Mouse (Mus musculus): ENCODE measurements at regions not wholly inside any gene's neighbourhood (a gene's known extent, or its start where the extent isn't known, plus 50 kb on each side); places are given as distances from the start of the nearest gene placed in this dataset.

DNA sequence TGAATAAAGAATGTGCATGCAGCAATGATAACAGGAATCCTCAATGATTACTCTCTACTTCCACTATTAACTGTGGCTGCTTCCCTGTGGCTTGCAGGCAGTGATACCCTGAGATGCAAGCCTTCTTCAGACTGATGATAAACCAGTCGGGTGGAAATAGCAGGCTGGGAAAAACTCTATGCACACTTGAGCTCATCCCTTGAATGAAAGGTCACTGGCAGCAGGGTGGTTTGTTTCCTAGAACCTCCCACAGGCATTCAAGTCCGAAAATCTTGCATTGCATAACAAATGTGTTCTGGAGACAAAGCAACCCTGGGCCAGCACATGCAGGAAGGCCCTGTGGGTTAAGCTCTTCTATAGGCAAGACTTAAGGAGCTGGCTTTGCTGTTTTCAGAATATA, 253.3 kb downstream of the Gm10283 start:
- Histone ChIP-seq H3K36me3 (ENCODE audit: control insufficient read depth, insufficient read depth, low read length) (no peaks in the 10 kb centered on the region), H3K4me3 (ENCODE audit: low read length) (no peak overlapping the region), H3K9me3 (ENCODE audit: control insufficient read depth, low read length) (no peaks in the 10 kb centered on the region), H3K27ac (ENCODE audit: low read depth, low read length) (no peak overlapping the region), H3K27me3 (replicated peaks; ENCODE audit: control insufficient read depth, insufficient read depth, low read length) (no peaks in the 10 kb centered on the region), H3K9ac (ENCODE audit: low read depth, low read length) (no peak overlapping the region), H3K4me2 (ENCODE audit: low read length) (no peak overlapping the region), H3K4me1 (ENCODE audit: control insufficient read depth, insufficient read depth, low read depth, low read length) (no peaks in the 10 kb centered on the region)
- 13% methylated on average over 2 of the region's 2 CpGs for WGBS
- no peak for ATAC-seq

DNA sequence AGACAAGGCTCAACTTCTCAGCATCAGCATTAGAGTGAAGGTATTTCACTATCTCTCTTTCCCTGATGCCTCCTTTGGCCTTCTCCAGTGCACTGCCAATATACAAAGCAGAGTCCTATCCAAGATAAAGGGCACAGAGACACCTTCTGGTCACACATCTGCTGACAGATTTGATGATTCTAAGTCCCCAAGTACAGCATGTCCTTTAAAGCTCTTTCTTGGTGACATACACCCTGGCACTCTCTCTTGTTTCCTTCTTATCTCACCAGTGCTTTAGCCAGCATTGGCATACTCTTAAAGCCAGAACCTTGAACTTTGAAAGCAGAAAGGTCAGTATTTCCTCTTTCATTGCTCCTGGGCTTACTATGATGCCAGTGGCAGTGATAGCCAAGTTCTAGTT, 255.4 kb downstream of the Gm10283 start:
- H3K9ac ChIP-seq (ENCODE audit: low read depth, low read length), result no peak overlapping the region
- no peak overlapping the region for H3K27ac ChIP-seq (ENCODE audit: low read depth, low read length)
- H3K4me1 ChIP-seq (ENCODE audit: control insufficient read depth, insufficient read depth, low read depth, low read length), result no peaks in the 10 kb centered on the region
- no peaks in the 10 kb centered on the region for H3K36me3 ChIP-seq (ENCODE audit: control insufficient read depth, insufficient read depth, low read length)
- no peak for ATAC-seq
- no peak overlapping the region for H3K4me3 ChIP-seq (ENCODE audit: low read length)
- no peaks in the 10 kb centered on the region for H3K9me3 ChIP-seq (ENCODE audit: control insufficient read depth, low read length)
- H3K4me2 ChIP-seq (ENCODE audit: low read length), result no peak overlapping the region
- H3K27me3 ChIP-seq (replicated peaks; ENCODE audit: control insufficient read depth, insufficient read depth, low read length), result no peaks in the 10 kb centered on the region

DNA sequence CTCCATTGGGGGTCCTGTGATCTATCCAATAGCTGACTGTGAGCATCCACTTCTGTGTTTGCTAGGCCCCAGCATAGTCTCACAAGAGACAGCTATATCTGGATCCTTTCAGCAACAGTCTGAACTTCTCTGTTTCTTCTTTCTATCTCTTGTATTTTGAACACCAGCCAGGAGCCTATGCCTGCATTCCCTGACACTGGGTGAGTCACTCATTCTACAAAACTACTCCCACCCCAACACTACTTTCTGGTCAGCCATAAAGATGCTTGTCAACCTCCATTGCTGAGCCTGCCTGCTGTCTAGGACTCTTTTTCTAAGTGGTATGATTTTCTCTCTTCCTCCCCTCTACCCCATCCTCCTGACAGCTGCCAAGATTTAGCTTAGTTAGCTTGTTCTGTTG, 261.6 kb downstream of the Gm10283 start:
- H3K9ac ChIP-seq (ENCODE audit: low read depth, low read length), result no peak overlapping the region

DNA sequence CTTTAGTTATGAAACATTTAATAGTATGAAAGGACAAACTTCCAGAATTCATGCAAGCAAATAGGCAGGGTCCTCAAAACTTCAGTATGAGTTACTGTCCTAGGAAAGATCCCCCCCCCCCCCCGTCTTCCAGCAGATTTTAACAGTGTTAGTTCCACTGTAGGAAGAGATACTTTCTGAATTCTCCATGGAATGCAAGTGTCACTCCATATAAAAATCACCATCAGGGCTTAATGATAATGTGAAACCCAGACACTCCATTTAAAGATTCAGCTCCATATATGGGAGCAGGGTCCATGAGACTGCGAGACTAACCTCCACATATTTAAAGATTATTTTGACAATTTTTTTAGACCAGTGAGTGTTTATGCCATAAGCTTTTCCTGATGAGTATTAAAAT, 282.1 kb downstream of the Gm10283 start:
- Histone ChIP-seq H3K27ac (ENCODE audit: low read depth, low read length) (no peak overlapping the region), H3K27me3 (replicated peaks; ENCODE audit: control insufficient read depth, insufficient read depth, low read length) (no peaks in the 10 kb centered on the region), H3K4me1 (ENCODE audit: control insufficient read depth, insufficient read depth, low read depth, low read length) (no peaks in the 10 kb centered on the region), H3K4me3 (ENCODE audit: low read length) (no peak overlapping the region), H3K9me3 (ENCODE audit: control insufficient read depth, low read length) (no peaks in the 10 kb centered on the region), H3K4me2 (ENCODE audit: low read length) (no peak overlapping the region), H3K36me3 (ENCODE audit: control insufficient read depth, insufficient read depth, low read length) (no peaks in the 10 kb centered on the region), H3K9ac (ENCODE audit: low read depth, low read length) (no peak overlapping the region)
- ATAC-seq, result no peak
- 77% methylated on average over 2 of the region's 2 CpGs for WGBS

More for the DNA sequence above, 261.6 kb downstream of the Gm10283 start:
- H3K9me3 ChIP-seq (ENCODE audit: control insufficient read depth, low read length), result no peaks in the 10 kb centered on the region
- H3K4me3 ChIP-seq (ENCODE audit: low read length), result no peak overlapping the region
- H3K27ac ChIP-seq (ENCODE audit: low read depth, low read length), result no peak overlapping the region
- no peaks in the 10 kb centered on the region for H3K36me3 ChIP-seq (ENCODE audit: control insufficient read depth, insufficient read depth, low read length)
- no peaks in the 10 kb centered on the region for H3K27me3 ChIP-seq (replicated peaks; ENCODE audit: control insufficient read depth, insufficient read depth, low read length)
- H3K4me2 ChIP-seq (ENCODE audit: low read length), result no peak overlapping the region
- no peak for ATAC-seq
- H3K4me1 ChIP-seq (ENCODE audit: control insufficient read depth, insufficient read depth, low read depth, low read length), result no peaks in the 10 kb centered on the region

DNA sequence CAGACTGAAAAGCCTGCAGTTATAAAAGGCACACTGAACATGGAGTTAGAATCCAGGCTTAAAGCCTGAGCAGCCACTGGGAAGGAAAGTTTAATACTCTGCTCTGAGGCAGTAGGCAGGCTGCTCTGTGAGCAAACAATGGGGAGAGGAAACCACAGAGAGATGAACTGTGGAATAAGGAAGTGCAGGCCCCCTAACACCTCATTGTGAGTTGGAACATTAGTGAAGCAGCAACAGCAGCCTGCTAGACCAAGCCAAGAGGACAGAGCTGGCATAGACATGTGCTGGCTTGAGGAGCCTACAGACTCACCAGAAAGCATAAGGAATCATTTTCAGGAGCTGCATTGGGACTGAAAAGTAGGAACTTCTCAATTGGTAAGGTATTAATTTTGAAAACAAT, 307.4 kb downstream of the Gm10283 start:
- H3K4me1 ChIP-seq (ENCODE audit: control insufficient read depth, insufficient read depth, low read depth, low read length), result no peaks in the 10 kb centered on the region
- no peak overlapping the region for H3K9ac ChIP-seq (ENCODE audit: low read depth, low read length)
- no peak overlapping the region for H3K4me2 ChIP-seq (ENCODE audit: low read length)

DNA sequence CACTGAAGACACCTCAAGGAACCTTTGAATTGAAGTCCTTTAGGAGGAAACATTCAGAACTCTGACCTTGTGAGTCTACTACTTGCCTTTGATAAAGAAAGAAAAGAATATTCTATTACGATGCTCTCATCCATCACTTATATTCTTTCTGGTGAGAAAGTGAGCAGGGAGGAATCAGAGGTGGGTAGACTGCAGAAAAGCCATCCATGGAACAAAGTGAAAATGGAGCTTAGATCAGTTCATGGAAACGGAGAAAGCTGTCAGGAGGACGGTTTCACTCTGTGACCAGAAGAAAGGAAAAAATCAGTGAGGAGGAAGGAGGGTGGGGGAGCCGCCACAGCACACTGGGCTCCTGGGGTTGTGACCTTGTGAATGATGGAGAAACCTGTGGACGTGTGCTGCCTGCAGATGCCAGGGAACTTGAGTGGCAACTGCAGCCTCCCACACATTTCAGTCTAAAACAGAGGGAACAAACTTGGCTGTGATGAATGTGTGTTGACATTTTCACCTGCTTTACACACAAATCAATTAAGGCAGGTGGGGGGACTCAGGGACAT, 335.2 kb downstream of the Gm10283 start:
- H3K4me1 ChIP-seq (ENCODE audit: control insufficient read depth, insufficient read depth, low read depth, low read length), result no peaks in the 10 kb centered on the region
- H3K9me3 ChIP-seq (ENCODE audit: control insufficient read depth, low read length), result no peaks in the 10 kb centered on the region
- no peak overlapping the region for H3K9ac ChIP-seq (ENCODE audit: low read depth, low read length)
- 36% methylated on average over 5 of the region's 5 CpGs for WGBS
- no peak overlapping the region for H3K4me3 ChIP-seq (ENCODE audit: low read length)
- H3K36me3 ChIP-seq (ENCODE audit: control insufficient read depth, insufficient read depth, low read length), result no peaks in the 10 kb centered on the region
- no peak overlapping the region for H3K4me2 ChIP-seq (ENCODE audit: low read length)
- ATAC-seq, result no peak
- H3K27me3 ChIP-seq (replicated peaks; ENCODE audit: control insufficient read depth, insufficient read depth, low read length), result no peaks in the 10 kb centered on the region
- no peak overlapping the region for H3K27ac ChIP-seq (ENCODE audit: low read depth, low read length)

More for the DNA sequence above, 307.4 kb downstream of the Gm10283 start:
- Histone ChIP-seq H3K36me3 (ENCODE audit: control insufficient read depth, insufficient read depth, low read length) (no peaks in the 10 kb centered on the region), H3K27me3 (replicated peaks; ENCODE audit: control insufficient read depth, insufficient read depth, low read length) (no peaks in the 10 kb centered on the region), H3K9me3 (ENCODE audit: control insufficient read depth, low read length) (no peaks in the 10 kb centered on the region), H3K27ac (ENCODE audit: low read depth, low read length) (no peak overlapping the region), H3K4me3 (ENCODE audit: low read length) (no peak overlapping the region)
- no peak for ATAC-seq

All from hindbrain, embryonic 16.5 days (tissue).